Mouse (Mus musculus) ES-E14 (cell line): Measurements from ENCODE around the gene Gabarapl1.

Experiments
- MAFK ChIP-seq: IDR thresholded peaks from 2 replicates; pipeline ENCODE4 v1.6.1; 2014; ENCODE audit warnings: mild to moderate bottlenecking, low read depth, low read length, inconsistent platforms; ENCODE audit not compliant: insufficient read depth
- ZC3H11A ChIP-seq: IDR thresholded peaks from 2 replicates; pipeline ENCODE4 v1.6.1; 2012; ENCODE audit warnings: low read depth, mild to moderate bottlenecking, inconsistent platforms, low read length, borderline replicate concordance

DNA sequence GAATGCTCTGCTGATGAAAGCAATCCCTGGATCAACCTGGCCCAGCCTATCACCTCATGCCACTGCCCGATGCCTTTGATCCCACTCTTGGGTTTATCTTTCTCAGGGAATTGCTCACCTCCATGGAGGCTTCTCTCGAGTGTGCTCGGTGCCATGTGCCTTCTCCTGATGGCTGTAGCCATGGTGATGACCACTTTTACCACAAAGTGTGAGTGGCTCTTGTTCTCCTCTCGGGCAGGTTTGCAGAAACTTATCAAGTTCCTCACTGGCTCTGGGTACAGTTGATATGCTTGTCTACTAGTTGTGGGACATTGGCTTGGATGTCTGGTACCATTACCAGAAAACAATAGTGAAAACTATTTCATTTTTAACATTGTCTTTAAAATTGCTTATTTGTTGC is 48.9 kb downstream of the Gabarapl1 start:
- TF ChIP-seq ZC3H11A (no peak), MAFK (no peak)
